Mouse (Mus musculus) MEL (cell line): Measurements from ENCODE around the gene Rapgef2. TPM values are rescaled to one million over a fixed set of nuclear protein-coding genes. Genes with fewer than 3 reads are reported as not detected.

Experiments used
- DNase-seq: peaks from one replicate; pipeline ENCODE4 v3.0.0; 2011; ENCODE audit warnings: low read depth, low spot score
- H3K27ac ChIP-seq: 2 replicates; pipeline ENCODE4 v1.5.1; 2012; ENCODE audit warnings: low read depth, mild to moderate bottlenecking, control low read depth, low read length, moderate library complexity; ENCODE audit not compliant: control insufficient read depth
- H3K27me3 ChIP-seq, 2 experiments: fragments of 150-350 bp in 1 of 2; sonication (generic) in 1 of 2; 2 replicates each; pipeline ENCODE4 v1.6.1; 2012; ENCODE audit warnings: low read length in 2 of 2, mild to moderate bottlenecking in 2 of 2, improper control_type of control experiment in 1 of 2, moderate library complexity in 1 of 2; ENCODE audit not compliant: insufficient read depth in 2 of 2, control insufficient read depth in 1 of 2
- H3K36me3 ChIP-seq, 2 experiments: 2 replicates each; pipeline ENCODE4 v1.6.1; 2012 to 2014; ENCODE audit warnings: low read length in 2 of 2, improper control_type of control experiment in 1 of 2, inconsistent platforms in 1 of 2, mild to moderate bottlenecking in 1 of 2; ENCODE audit not compliant: insufficient read depth in 2 of 2, control insufficient read depth in 1 of 2
- H3K4me1 ChIP-seq, 2 experiments: fragments of 150-350 bp in 1 of 2; sonication (generic) in 1 of 2; 2 replicates each; pipeline ENCODE4 v1.6.1; 2012; ENCODE audit warnings: low read length in 2 of 2, improper control_type of control experiment in 1 of 2, mild to moderate bottlenecking in 1 of 2; ENCODE audit not compliant: insufficient read depth in 2 of 2, control insufficient read depth in 1 of 2
- H3K4me3 ChIP-seq, 2 experiments: fragments of 150-350 bp in 1 of 2; sonication (generic) in 1 of 2; 2 replicates each; pipeline ENCODE4 v1.5.1; 2012; ENCODE audit warnings: low read depth in 2 of 2, low read length in 2 of 2, mild to moderate bottlenecking in 2 of 2, moderate library complexity in 2 of 2, control low read depth in 1 of 2, improper control_type of control experiment in 1 of 2; ENCODE audit not compliant: control insufficient read depth in 1 of 2, insufficient read depth in 1 of 2
- H3K79me2 ChIP-seq: 2 replicates; pipeline ENCODE4 v1.6.1; 2012; ENCODE audit warnings: mild to moderate bottlenecking, low read length, moderate library complexity; ENCODE audit not compliant: control insufficient read depth, poor library complexity, insufficient read depth
- H3K9ac ChIP-seq: 2 replicates; pipeline ENCODE4 v1.6.1; 2012; ENCODE audit warnings: low read depth, mild to moderate bottlenecking, control low read depth, low read length, moderate library complexity; ENCODE audit not compliant: control insufficient read depth, poor library complexity, severe bottlenecking
- H3K9me3 ChIP-seq: fragments of 150-350 bp; sonication (generic); replicated peaks from 2 replicates; pipeline ENCODE4 v1.6.1; 2012; ENCODE audit warnings: mild to moderate bottlenecking, low read length, improper control_type of control experiment, moderate library complexity; ENCODE audit not compliant: insufficient read depth
- CHD1 ChIP-seq: IDR thresholded peaks from 2 replicates; pipeline ENCODE4 v1.6.1; 2012; ENCODE audit warnings: low read depth, mild to moderate bottlenecking, inconsistent platforms, low read length, improper control_type of control experiment
- E2F4 ChIP-seq: IDR thresholded peaks from 2 replicates; pipeline ENCODE4 v1.6.1; 2011; ENCODE audit warnings: low read depth, low read length, improper control_type of control experiment, borderline replicate concordance
- EP300 ChIP-seq, 2 experiments: IDR thresholded peaks; 2 replicates each; pipeline ENCODE4 v1.6.1; 2011; ENCODE audit warnings: improper control_type of control experiment in 2 of 2, low read length in 2 of 2, low read depth in 1 of 2, mild to moderate bottlenecking in 1 of 2
- ETS1 ChIP-seq: IDR thresholded peaks from 2 replicates; pipeline ENCODE4 v1.6.1; 2012; ENCODE audit warnings: low read depth, mild to moderate bottlenecking, inconsistent platforms, low read length, improper control_type of control experiment, moderate library complexity
- GABPA ChIP-seq: IDR thresholded peaks from 2 replicates; pipeline ENCODE4 v1.6.1; 2012; ENCODE audit warnings: low read depth, mild to moderate bottlenecking, inconsistent platforms, low read length, improper control_type of control experiment, moderate library complexity
- HCFC1 ChIP-seq: IDR thresholded peaks from 2 replicates; pipeline ENCODE4 v1.6.1; 2012; ENCODE audit warnings: low read depth, mild to moderate bottlenecking, inconsistent platforms, low read length, improper control_type of control experiment, moderate library complexity
- KAT2A ChIP-seq: conservative IDR thresholded peaks from 2 replicates; pipeline ENCODE4 v1.6.1; 2012; ENCODE audit warnings: low read depth, low read length, improper control_type of control experiment, inconsistent platforms
- MAFK ChIP-seq: IDR thresholded peaks from 2 replicates; pipeline ENCODE4 v1.6.1; 2011; ENCODE audit warnings: low read depth, mild to moderate bottlenecking, low read length, improper control_type of control experiment, borderline replicate concordance
- MAX ChIP-seq: IDR thresholded peaks from 2 replicates; pipeline ENCODE4 v1.6.1; 2011; ENCODE audit warnings: low read length, improper control_type of control experiment
- MAZ ChIP-seq: IDR thresholded peaks from 2 replicates; pipeline ENCODE4 v1.6.1; 2012; ENCODE audit warnings: low read depth, mild to moderate bottlenecking, inconsistent platforms, low read length, improper control_type of control experiment
- MEF2A ChIP-seq: IDR thresholded peaks from 2 replicates; pipeline ENCODE4 v1.6.1; 2014; ENCODE audit warnings: low read depth, mild to moderate bottlenecking, inconsistent platforms, low read length, improper control_type of control experiment; ENCODE audit not compliant: poor library complexity, insufficient replicate concordance, severe bottlenecking; ENCODE audit errors: extremely low read depth
- MXI1 ChIP-seq: IDR thresholded peaks from 2 replicates; pipeline ENCODE4 v1.6.1; 2011; ENCODE audit warnings: mild to moderate bottlenecking, low read depth, low read length, improper control_type of control experiment
- MYB ChIP-seq: IDR thresholded peaks from 2 replicates; pipeline ENCODE4 v1.6.1; 2011; ENCODE audit warnings: mild to moderate bottlenecking, low read depth, low read length, improper control_type of control experiment
- MYC ChIP-seq: IDR thresholded peaks from 2 replicates; pipeline ENCODE4 v1.6.1; 2011; ENCODE audit warnings: low read depth, mild to moderate bottlenecking, low read length, improper control_type of control experiment, moderate library complexity
- NELFE ChIP-seq: IDR thresholded peaks from 2 replicates; pipeline ENCODE4 v1.6.1; 2011; ENCODE audit warnings: low read depth, low read length, improper control_type of control experiment
- NRF1 ChIP-seq: IDR thresholded peaks from 2 replicates; pipeline ENCODE4 v1.6.1; 2014; ENCODE audit warnings: low read depth, mild to moderate bottlenecking, inconsistent platforms, low read length, improper control_type of control experiment, moderate library complexity; ENCODE audit not compliant: poor library complexity, insufficient read depth, severe bottlenecking
- POLR2A ChIP-seq, 2 experiments: IDR thresholded peaks; 2 replicates each; pipeline ENCODE4 v1.6.1; 2011 to 2012; ENCODE audit warnings: low read length in 2 of 2, mild to moderate bottlenecking in 2 of 2, control low read depth in 1 of 2, improper control_type of control experiment in 1 of 2, low read depth in 1 of 2, moderate library complexity in 1 of 2; ENCODE audit not compliant: control insufficient read depth in 1 of 2, insufficient read depth in 1 of 2, poor library complexity in 1 of 2
- RAD21 ChIP-seq: IDR thresholded peaks from 2 replicates; pipeline ENCODE4 v1.6.1; 2011; ENCODE audit warnings: mild to moderate bottlenecking, low read depth, low read length, improper control_type of control experiment
- RCOR1 ChIP-seq: IDR thresholded peaks from 2 replicates; pipeline ENCODE4 v1.6.1; 2012; ENCODE audit warnings: low read depth, mild to moderate bottlenecking, inconsistent platforms, low read length, improper control_type of control experiment
- SIN3A ChIP-seq: IDR thresholded peaks from 2 replicates; pipeline ENCODE4 v1.6.1; 2012; ENCODE audit warnings: low read length, improper control_type of control experiment, inconsistent platforms
- SMC3 ChIP-seq: IDR thresholded peaks from 2 replicates; pipeline ENCODE4 v1.6.1; 2011; ENCODE audit warnings: low read depth, low read length, improper control_type of control experiment
- TAL1 ChIP-seq: IDR thresholded peaks from 2 replicates; pipeline ENCODE4 v1.6.1; 2012; ENCODE audit warnings: mild to moderate bottlenecking, inconsistent platforms, low read length, moderate library complexity, mixed read lengths
- TBP ChIP-seq: IDR thresholded peaks from 2 replicates; pipeline ENCODE4 v1.8.0; 2011; ENCODE audit warnings: low read depth, low read length, improper control_type of control experiment
- TCF12 ChIP-seq: IDR thresholded peaks from 2 replicates; pipeline ENCODE4 v1.6.1; 2014; ENCODE audit warnings: low read depth, mild to moderate bottlenecking, inconsistent platforms, low read length, improper control_type of control experiment, moderate library complexity
- USF1 ChIP-seq: IDR thresholded peaks from 2 replicates; pipeline ENCODE4 v1.6.1; 2014; ENCODE audit warnings: low read depth, mild to moderate bottlenecking, inconsistent platforms, low read length, improper control_type of control experiment, moderate library complexity
- USF2 ChIP-seq, 2 experiments: IDR thresholded peaks; 2 replicates each; pipeline ENCODE4 v1.6.1; 2011 to 2012; ENCODE audit warnings: improper control_type of control experiment in 2 of 2, low read length in 2 of 2, borderline replicate concordance in 1 of 2, inconsistent platforms in 1 of 2, low read depth in 1 of 2, mild to moderate bottlenecking in 1 of 2; ENCODE audit not compliant: insufficient read depth in 1 of 2
- ZC3H11A ChIP-seq: IDR thresholded peaks from 2 replicates; pipeline ENCODE4 v1.6.1; 2012; ENCODE audit warnings: low read depth, mild to moderate bottlenecking, inconsistent platforms, low read length, improper control_type of control experiment
- ZKSCAN1 ChIP-seq: IDR thresholded peaks from 2 replicates; pipeline ENCODE4 v1.6.1; 2012; ENCODE audit warnings: low read depth, mild to moderate bottlenecking, inconsistent platforms, low read length, improper control_type of control experiment, moderate library complexity
- ZNF384 ChIP-seq: IDR thresholded peaks from 2 replicates; pipeline ENCODE4 v1.6.1; 2012; ENCODE audit warnings: low read depth, mild to moderate bottlenecking, inconsistent platforms, low read length, improper control_type of control experiment
- polyA plus RNA-seq, 2 experiments: library from polyadenylated mRNA; stranded (reverse) in 1 of 2; unstranded in 1 of 2; fragments of >175 nt in 1 of 2; fragments of >200 nt in 1 of 2; gene quantifications; 2 replicates each; pipeline versions ENCODE4 v1.2.1 to v1.2.4; 2012; ENCODE audit warnings: low replicate concordance in 2 of 2, low read depth in 1 of 2; ENCODE audit not compliant: insufficient read length in 2 of 2, insufficient read depth in 1 of 2, missing spikeins in 1 of 2
- total RNA-seq: library from RNA; depleted of rRNA; stranded (reverse); fragments of 300-350 nt; gene quantifications from 2 replicates; pipeline ENCODE4 v1.2.3, GENCODE M21; 2012

The Rapgef2 gene
- total and polyA plus RNA-seq, 3 experiments, result 4.2 to 4.6 TPM; not detected in 1

GRCm38 (mm10) chr3:79234485-79234884 is 51.8 kb downstream of the Rapgef2 start:
- peaks cover 0 to 51% of the 10 kb centered on the region in 2 experiments; a peak in 2 of 4 replicates for H3K36me3 ChIP-seq
- no peaks in the 10 kb centered on the region for H3K9me3 ChIP-seq

GRCm38 (mm10) chr3:79233478-79234415 is 52.6 kb downstream of the Rapgef2 start:
- Histone ChIP-seq H3K4me3 (peak overlapping the region; percentile 51 to 57), H3K9ac (peak overlapping the region; percentile 68), H3K36me3 (peaks cover 0 to 51% of the 10 kb centered on the region in 2 experiments; a peak in 2 of 4 replicates), H3K9me3 (no peaks in the 10 kb centered on the region), H3K27ac (peak overlapping the region; percentile 97), H3K4me1 (peaks cover 26 to 39% of the 10 kb centered on the region in 2 experiments), H3K27me3 (no peaks in the 10 kb centered on the region), H3K79me2 (peaks cover 3% of the 10 kb centered on the region; the same call in 1 of the 2 replicates)
- DNase-seq, result peak; percentile 94
- TF ChIP-seq EP300 (IDR thresholded peaks at IDR 0.05; ENCODE audit: low read depth in 1 of 2, low read length in 2 of 2) (peak; percentile 69 to 94), MAZ (peak; percentile 57; the same call in 1 of the 2 replicates), SMC3 (no peak), NRF1 (0 out of 2 replicates have a peak, but pooled peaks have one; percentile 10), ZC3H11A (no peak), TBP (peak; percentile 24; the same call in 1 of the 2 replicates), GABPA (no peak), E2F4 (0 out of 2 replicates have a peak, but pooled peaks have one; percentile 67), MAFK (peak; percentile 17; the same call in 1 of the 2 replicates), MXI1 (peak; percentile 47), CHD1 (peak; percentile 80; the same call in 1 of the 2 replicates), MYC (0 out of 2 replicates have a peak, but pooled peaks have one; percentile 22), USF1 (peak; percentile 70), ZNF384 (peak; percentile 87), RAD21 (no peak), NELFE (no peak), TCF12 (peak; percentile 76), HCFC1 (no peak), ETS1 (peak; percentile 76), KAT2A (no peak), RCOR1 (peak; percentile 92), POLR2A (IDR thresholded peaks at IDR 0.05; ENCODE audit: control insufficient read depth in 1 of 2, insufficient read depth in 1 of 2, low read depth in 1 of 2, low read length in 2 of 2, poor library complexity in 1 of 2) (0 out of 4 replicates have a peak, but pooled peaks of 1 of the 2 experiments have one; percentile 33), MYB (peak; percentile 93), TAL1 (peak; percentile 68), ZKSCAN1 (peak; percentile 58; the same call in 1 of the 2 replicates), SIN3A (peak; percentile 78), MAX (peak; percentile 65)

More at GRCm38 (mm10) chr3:79234485-79234884, 51.8 kb downstream of the Rapgef2 start:
- H3K27ac ChIP-seq, result peak overlapping the region; percentile 97
- no peaks in the 10 kb centered on the region for H3K27me3 ChIP-seq
- peak overlapping the region in 1 of 2 experiments; percentile 57; a peak in 2 of 4 replicates for H3K4me3 ChIP-seq
- H3K9ac ChIP-seq, result no peak overlapping the region; the same call in 1 of the 2 replicates
- TF ChIP-seq EP300 (IDR thresholded peaks at IDR 0.05; ENCODE audit: low read depth in 1 of 2, low read length in 2 of 2), result no peak
- no peak for TF ChIP-seq USF2 (IDR thresholded peaks at IDR 0.05; ENCODE audit: borderline replicate concordance in 1 of 2, insufficient read depth in 1 of 2, low read depth in 1 of 2, low read length in 2 of 2)
- no peak for TF ChIP-seq SIN3A
- no peak for TF ChIP-seq MEF2A
- no peak for TF ChIP-seq RCOR1
- no peak for DNase-seq
- H3K4me1 ChIP-seq, result peaks cover 26 to 39% of the 10 kb centered on the region in 2 experiments
- H3K79me2 ChIP-seq, result peaks cover 3% of the 10 kb centered on the region; the same call in 1 of the 2 replicates
